Mouse (Mus musculus) layer of hippocampus, adult 2 months (tissue): Measurements from ENCODE around the gene Plpp2. TPM values are rescaled to one million over a fixed set of nuclear protein-coding genes. Genes with fewer than 3 reads are reported as not detected.

Source experiments
- DNase-seq, 2 experiments: peaks; one replicate each; pipeline ENCODE4 v3.0.0; 2022; ENCODE audit warnings: low spot score in 2 of 2
- H3K27ac ChIP-seq: fragments of 200-600 bp; 2 replicates; pipeline ENCODE4 v1.8.1; 2022
- H3K4me3 ChIP-seq: fragments of 200-600 bp; 2 replicates; pipeline ENCODE4 v1.8.1; 2022; ENCODE audit warnings: mild to moderate bottlenecking
- CTCF ChIP-seq: fragments of 200-600 bp; conservative IDR thresholded peaks from 2 replicates; pipeline ENCODE4 v1.8.1; 2022; ENCODE audit warnings: antibody characterized with exemption, mild to moderate bottlenecking, moderate library complexity
- long read RNA-seq, 2 experiments: library from polyadenylated mRNA; stranded (forward); transcript quantifications; one replicate each; pipeline ENCODE4 v2.0.0; 2021; ENCODE audit warnings: borderline mapping rate in 2 of 2
- total RNA-seq, 2 experiments: library from RNA; stranded (reverse); gene quantifications; 2 replicates each; pipeline ENCODE4 v1.2.3; 2021

Plpp2 gene
- 1 to 10 TPM; 4.2 to 4.9 TPM for total RNA-seq
- long read RNA-seq, experiment 1, partial matches to known transcripts, result 0 of 1 reads
- long read RNA-seq, experiment 1, other reads (novel, unspliced or antisense), result 0 of 1 reads
- long read RNA-seq, experiment 2, partial matches to known transcripts, result 0 of 1 reads
- long read RNA-seq, experiment 2, other reads (novel, unspliced or antisense), result 1 of 1 reads

- DNase-seq, result peak; percentile 30 to 51
- H3K4me3 ChIP-seq, result peak within 1 kb of the TSS; percentile 58
- peak; percentile 73 for TF ChIP-seq CTCF
- peak within 1 kb of the TSS; percentile 43; the same call in 1 of the 2 replicates for H3K27ac ChIP-seq
Measured at GRCm38 (mm10) chr10:79533126-79533911, at the start of gene Plpp2. Plpp2 (minus strand) TSS chr10:79533796.

DNA sequence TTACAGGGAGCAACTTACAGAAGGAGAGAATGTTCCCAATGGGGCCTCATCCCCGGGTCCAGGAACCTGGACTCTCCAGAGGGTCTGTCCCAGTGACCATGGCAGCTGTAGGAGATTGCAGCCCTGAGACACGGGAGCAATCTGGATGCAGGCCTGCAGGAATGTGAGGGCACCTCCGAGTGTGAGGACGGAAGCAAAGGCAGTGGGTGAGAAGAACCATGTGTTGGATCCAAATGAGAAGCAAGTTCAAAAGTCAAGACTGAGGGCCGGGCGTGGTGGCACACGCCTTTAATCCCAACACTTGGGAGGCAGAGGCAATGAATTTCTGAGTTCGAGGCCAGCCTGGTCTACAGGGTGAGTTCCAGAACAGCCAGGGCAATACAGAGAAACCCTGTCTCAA is 47.9 kb upstream of the Plpp2 start:
- no peak for TF ChIP-seq CTCF
- no peak for DNase-seq
- no peak overlapping the region for H3K27ac ChIP-seq
- no peak overlapping the region for H3K4me3 ChIP-seq

GRCm38 (mm10) chr10:79580811-79581210 is 47.2 kb upstream of the Plpp2 start:
- DNase-seq, result peak in 1 of 2 experiments; percentile 43
- peak; percentile 78 for TF ChIP-seq CTCF
- H3K4me3 ChIP-seq, result no peak overlapping the region

GRCm38 (mm10) chr10:79580356-79580755 is 46.8 kb upstream of the Plpp2 start:
- TF ChIP-seq CTCF, result no peak
- Histone ChIP-seq H3K4me3 (no peak overlapping the region), H3K27ac (no peak overlapping the region)
- no peak for DNase-seq

More at GRCm38 (mm10) chr10:79580811-79581210, 47.2 kb upstream of the Plpp2 start:
- no peak overlapping the region for H3K27ac ChIP-seq

DNA sequence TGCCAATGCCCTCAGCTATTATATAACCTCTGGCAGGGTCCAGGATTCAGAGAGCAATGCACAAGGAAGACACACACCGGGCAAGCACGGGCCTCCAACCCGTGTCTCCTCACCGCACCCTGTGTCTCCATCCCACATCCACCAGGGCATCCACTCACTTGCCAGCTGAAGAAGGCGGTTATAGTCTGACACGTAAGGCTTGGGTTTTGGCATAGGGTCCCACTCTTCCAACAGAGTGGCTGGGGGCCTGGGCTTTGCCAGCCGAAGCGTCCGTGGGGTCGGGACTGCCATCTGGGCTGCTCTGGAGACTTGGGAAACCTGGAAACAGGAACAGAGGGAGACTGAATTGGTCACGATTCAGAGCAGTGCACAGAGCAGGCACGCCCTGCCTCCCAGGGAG is 46.2 kb upstream of the Plpp2 start:
- TF ChIP-seq CTCF, result no peak
- H3K4me3 ChIP-seq, result no peak overlapping the region
- DNase-seq, result no peak
- H3K27ac ChIP-seq, result no peak overlapping the region

GRCm38 (mm10) chr10:79578891-79579290 is 45.3 kb upstream of the Plpp2 start:
- Histone ChIP-seq H3K27ac (no peak overlapping the region), H3K4me3 (no peak overlapping the region)
- DNase-seq, result no peak
- TF ChIP-seq CTCF, result no peak

GRCm38 (mm10) chr10:79578276-79578675 is 44.7 kb upstream of the Plpp2 start:
- no peak overlapping the region for H3K4me3 ChIP-seq
- DNase-seq, result no peak
- no peak overlapping the region for H3K27ac ChIP-seq
- TF ChIP-seq CTCF, result no peak

DNA sequence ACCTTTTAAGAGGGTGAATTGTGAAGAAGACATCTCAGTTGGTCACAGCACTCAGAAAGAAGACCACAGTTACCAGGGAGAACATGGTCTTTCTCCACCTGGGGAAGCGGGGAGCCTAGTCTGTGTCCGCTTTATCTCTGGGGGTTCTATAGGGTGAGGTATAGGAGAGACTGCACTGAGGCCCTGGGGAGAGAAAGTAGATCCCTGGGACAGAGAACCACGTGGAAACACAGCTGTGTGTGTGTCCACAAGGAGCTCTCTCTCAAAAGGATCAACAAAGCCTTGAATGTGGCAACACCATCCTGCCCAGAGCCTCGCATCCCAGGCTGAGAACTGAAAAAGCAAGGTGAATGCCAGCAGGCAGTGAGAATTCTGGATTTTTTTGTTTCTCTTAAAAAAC is 43.8 kb upstream of the Plpp2 start:
- no peak for DNase-seq
- no peak overlapping the region for H3K27ac ChIP-seq
- no peak for TF ChIP-seq CTCF
- H3K4me3 ChIP-seq, result no peak overlapping the region

- no peak for DNase-seq
- H3K4me3 ChIP-seq, result no peak overlapping the region
Measured at GRCm38 (mm10) chr10:79575754-79576153, 42.2 kb upstream of the Plpp2 start.

DNA sequence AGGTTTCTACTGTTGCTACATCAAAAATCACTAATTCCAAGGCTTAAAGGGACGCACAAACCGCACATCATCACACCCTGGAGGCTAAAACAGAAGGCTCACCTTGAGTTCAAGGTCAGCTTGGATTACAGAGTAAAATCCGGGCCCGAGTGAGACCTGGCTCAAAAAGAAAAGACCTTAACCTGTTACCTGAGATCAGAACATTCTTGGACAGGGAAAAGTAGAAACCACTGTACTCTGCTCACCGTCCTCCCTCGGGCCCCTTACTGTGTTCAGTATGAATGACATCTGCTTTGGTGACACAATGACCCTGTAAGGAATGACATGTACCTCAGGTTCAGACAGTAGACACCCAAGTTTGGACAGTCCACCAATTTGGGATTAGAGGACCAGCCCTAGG is 41.2 kb upstream of the Plpp2 start:
- no peak for TF ChIP-seq CTCF
- Histone ChIP-seq H3K27ac (no peak overlapping the region), H3K4me3 (no peak overlapping the region)
- DNase-seq, result no peak

More at GRCm38 (mm10) chr10:79575754-79576153, 42.2 kb upstream of the Plpp2 start:
- no peak overlapping the region for H3K27ac ChIP-seq
- no peak for TF ChIP-seq CTCF

DNA sequence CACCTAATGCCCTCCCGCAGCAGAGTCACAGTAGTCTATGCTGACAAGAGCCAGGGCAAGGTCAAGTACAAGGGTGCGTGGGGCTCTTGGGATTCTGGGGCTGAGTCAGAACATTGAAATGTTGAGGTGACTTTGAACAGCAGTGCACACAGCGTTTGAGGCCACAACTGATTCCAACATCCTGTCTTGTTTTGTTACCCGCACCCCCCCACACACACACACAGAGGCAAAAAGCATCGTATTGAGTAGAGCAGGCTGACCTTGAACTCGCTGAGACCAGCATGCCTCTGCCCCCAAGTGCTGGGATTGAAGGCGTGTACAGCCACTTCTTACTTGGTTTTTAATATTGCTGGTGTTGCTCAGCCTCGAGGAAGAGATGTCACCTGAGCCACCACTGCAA is 40.8 kb upstream of the Plpp2 start:
- TF ChIP-seq CTCF, result no peak
- Histone ChIP-seq H3K27ac (no peak overlapping the region), H3K4me3 (no peak overlapping the region)
- DNase-seq, result no peak

DNA sequence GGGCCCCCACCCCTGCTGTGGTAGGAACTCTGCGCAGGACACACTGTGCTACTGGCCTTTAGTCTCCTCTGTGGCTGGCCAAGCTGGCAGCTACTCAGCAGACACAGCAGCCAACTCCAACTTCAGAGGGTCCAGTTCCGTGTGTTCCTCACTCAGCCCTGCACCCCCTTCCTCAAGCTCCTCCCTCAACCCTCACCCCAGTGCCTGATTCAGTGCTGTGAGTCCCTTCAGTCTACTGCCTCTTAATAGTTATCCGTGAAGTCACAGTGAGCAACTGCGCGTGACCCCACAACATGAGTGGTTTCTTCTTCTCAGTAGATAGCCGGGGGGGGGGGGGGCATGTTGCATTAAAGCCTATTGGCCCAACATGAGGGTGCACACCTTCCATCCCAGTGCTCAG is 40.0 kb upstream of the Plpp2 start:
- H3K27ac ChIP-seq, result no peak overlapping the region
- no peak overlapping the region for H3K4me3 ChIP-seq
- no peak for DNase-seq
- TF ChIP-seq CTCF, result no peak

- no peak for TF ChIP-seq CTCF
- no peak overlapping the region for H3K27ac ChIP-seq
- no peak for DNase-seq
- no peak overlapping the region for H3K4me3 ChIP-seq
Measured at GRCm38 (mm10) chr10:79571314-79571713, 37.7 kb upstream of the Plpp2 start.

DNA sequence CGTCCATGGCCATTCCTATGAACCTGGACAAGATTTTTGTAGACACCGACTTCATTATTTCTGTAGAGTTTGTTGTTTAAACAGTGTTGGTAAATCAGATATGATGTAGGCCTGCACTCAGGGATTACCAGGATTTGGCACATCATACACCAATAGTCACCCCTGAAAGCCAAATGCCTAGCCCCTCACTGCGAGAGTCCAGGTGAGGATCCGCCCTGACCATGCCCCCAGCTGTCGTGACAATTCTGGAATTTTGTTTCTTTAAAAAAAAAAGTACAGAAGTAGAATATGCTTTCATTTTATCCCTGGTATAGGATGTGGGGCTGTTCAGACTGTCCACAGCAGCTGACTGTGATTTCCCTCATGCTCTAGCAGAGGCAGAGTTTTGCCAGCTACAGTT is 36.3 kb upstream of the Plpp2 start:
- TF ChIP-seq CTCF, result no peak

More for the DNA sequence above, 36.3 kb upstream of the Plpp2 start:
- no peak for DNase-seq
- H3K4me3 ChIP-seq, result no peak overlapping the region
- no peak overlapping the region for H3K27ac ChIP-seq
